Mouse (Mus musculus) neural tube, embryonic 14.5 days (tissue): ENCODE measurements around the gene Kifc3. TPM values are rescaled to one million over a fixed set of nuclear protein-coding genes. Genes with fewer than 3 reads are reported as not detected.

ENCODE experiments used
- ATAC-seq: fragments of 200-750 bp; cut with Nextera tagmentation; 2 replicates; pipeline ENCODE4 v1.8.0; 2017; ENCODE audit warnings: low read depth, mild to moderate bottlenecking, moderate TSS enrichment, moderate library complexity
- H3K27ac ChIP-seq: fragments of 300-500 bp; sonication (generic); 2 replicates; pipeline ENCODE4 v1.5.1; 2014; ENCODE audit warnings: low read depth, mild to moderate bottlenecking, control low read depth, low read length, moderate library complexity, mixed read lengths
- H3K27me3 ChIP-seq: fragments of 300-500 bp; sonication (generic); 2 replicates; pipeline ENCODE4 v1.6.1; 2014; ENCODE audit warnings: low read length; ENCODE audit not compliant: control insufficient read depth, insufficient read depth
- H3K36me3 ChIP-seq: fragments of 300-500 bp; sonication (generic); 2 replicates; pipeline ENCODE4 v1.6.1; 2014; ENCODE audit warnings: low read length, mixed read lengths; ENCODE audit not compliant: control insufficient read depth, insufficient read depth
- H3K4me1 ChIP-seq: fragments of 300-500 bp; sonication (generic); 2 replicates; pipeline ENCODE4 v1.6.1; 2014; ENCODE audit warnings: low read length; ENCODE audit not compliant: control insufficient read depth, insufficient read depth
- H3K4me2 ChIP-seq: fragments of 300-500 bp; sonication (generic); 2 replicates; pipeline ENCODE4 v1.6.1; 2014; ENCODE audit warnings: mild to moderate bottlenecking, low read depth, low read length, control low read depth
- H3K4me3 ChIP-seq: fragments of 300-500 bp; sonication (generic); 2 replicates; pipeline ENCODE4 v1.5.1; 2014; ENCODE audit warnings: low read depth, low read length, control low read depth, mixed read lengths
- H3K9ac ChIP-seq: fragments of 300-500 bp; sonication (generic); replicated peaks from 2 replicates; pipeline ENCODE4 v1.6.1; 2014; ENCODE audit warnings: low read depth, mild to moderate bottlenecking, control low read depth, low read length, mixed read lengths
- H3K9me3 ChIP-seq: fragments of 300-500 bp; sonication (generic); 2 replicates; pipeline ENCODE4 v1.6.1; 2016; ENCODE audit warnings: low read length; ENCODE audit not compliant: control insufficient read depth
- WGBS: fragments of 180-500 bp; shearing (Covaris S2); extraction: QIAGEN DNeasy Blood & Tissue Kit; methylation state at CpG from one replicate; pipeline ENCODE4 v1.1.7; 2014; 5-methylcytosine and 5-hydroxymethylcytosine counted together
- polyA plus RNA-seq: library from polyadenylated mRNA; unstranded; fragments of >200 nt; fragmentation: Nextera tagmentation; extraction: Ambion mirVana; gene quantifications from 2 replicates; pipeline ENCODE4 v1.2.1, GENCODE M21; 2014

Gene Kifc3
- polyA plus RNA-seq: 15.9 and 20.0 TPM in 2 replicates

DNA sequence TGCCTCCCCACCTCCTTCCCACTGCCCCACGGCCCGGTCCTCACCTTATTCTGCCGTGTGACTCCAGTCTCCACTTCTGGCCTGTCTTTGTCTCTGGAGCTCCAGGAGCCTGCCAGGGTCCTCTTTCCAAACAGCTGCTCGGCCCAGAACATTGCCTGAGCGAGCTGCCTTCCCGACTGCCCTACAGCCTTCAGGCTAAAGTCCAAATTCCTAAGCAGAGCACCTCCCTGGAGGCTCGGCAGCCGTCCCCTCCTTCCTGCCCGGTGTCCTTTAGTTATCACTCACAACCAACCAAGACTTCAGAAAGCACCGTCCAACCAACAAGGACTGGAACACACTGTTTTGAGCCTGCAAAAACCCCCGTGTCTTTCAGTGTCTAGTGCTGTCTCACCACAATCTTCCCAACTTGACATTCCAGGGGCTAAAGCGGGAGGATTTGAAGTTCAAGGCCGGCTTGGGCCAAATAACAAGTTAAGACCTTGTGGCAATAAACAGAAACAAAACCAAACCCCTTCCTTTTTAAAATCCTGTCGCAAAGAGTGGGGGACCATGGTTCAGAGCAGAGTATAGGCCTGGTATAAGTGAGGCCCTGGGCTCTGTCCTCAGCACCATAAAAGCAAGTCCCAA is at the start of gene Kifc3:
Kifc3 (minus strand) TSS at position 164 of the 627 bp plus-strand sequence.
- H3K4me1 ChIP-seq: peaks cover 10% of the 10 kb centered on the region; the same call in 1 of the 2 replicates
- ATAC-seq: no peak
- no peaks in the 10 kb centered on the region for H3K9me3 ChIP-seq
- no peak within 1 kb of the TSS for H3K9ac ChIP-seq
- no peaks in the 10 kb centered on the region for H3K27me3 ChIP-seq
- WGBS: 74% methylated on average over 14 of the region's 14 CpGs
- no peaks in the 10 kb centered on the region for H3K36me3 ChIP-seq
- no peak within 1 kb of the TSS for H3K4me2 ChIP-seq
- no peak within 1 kb of the TSS for H3K27ac ChIP-seq
- H3K4me3 ChIP-seq: no peak within 1 kb of the TSS

- Histone ChIP-seq H3K4me3 (no peak overlapping the region), H3K36me3 (no peaks in the 10 kb centered on the region), H3K9ac (no peak overlapping the region), H3K4me1 (no peaks in the 10 kb centered on the region), H3K27ac (no peak overlapping the region), H3K27me3 (no peaks in the 10 kb centered on the region), H3K4me2 (no peak overlapping the region), H3K9me3 (no peaks in the 10 kb centered on the region)
- 75% methylated on average over 9 of the region's 9 CpGs for WGBS
- no peak for ATAC-seq
Measured at GRCm38 (mm10) chr8:95252056-95252455, 49.4 kb upstream of the Kifc3 start.

- H3K9me3 ChIP-seq: no peaks in the 10 kb centered on the region
- H3K4me1 ChIP-seq: peaks cover 5% of the 10 kb centered on the region; the same call in 1 of the 2 replicates
- WGBS: 54% methylated on average over 4 of the region's 4 CpGs
- H3K4me2 ChIP-seq: no peak overlapping the region
- no peak overlapping the region for H3K27ac ChIP-seq
- no peaks in the 10 kb centered on the region for H3K27me3 ChIP-seq
- H3K4me3 ChIP-seq: no peak overlapping the region
- ATAC-seq: no peak
- no peak overlapping the region for H3K9ac ChIP-seq
- H3K36me3 ChIP-seq: no peaks in the 10 kb centered on the region
Measured at GRCm38 (mm10) chr8:95249847-95250246, 47.2 kb upstream of the Kifc3 start.

GRCm38 (mm10) chr8:95247277-95247676 is 44.7 kb upstream of the Kifc3 start:
- 87% methylated on average over 5 of the region's 5 CpGs for WGBS
- Histone ChIP-seq H3K27ac (no peak overlapping the region), H3K27me3 (no peaks in the 10 kb centered on the region)

DNA sequence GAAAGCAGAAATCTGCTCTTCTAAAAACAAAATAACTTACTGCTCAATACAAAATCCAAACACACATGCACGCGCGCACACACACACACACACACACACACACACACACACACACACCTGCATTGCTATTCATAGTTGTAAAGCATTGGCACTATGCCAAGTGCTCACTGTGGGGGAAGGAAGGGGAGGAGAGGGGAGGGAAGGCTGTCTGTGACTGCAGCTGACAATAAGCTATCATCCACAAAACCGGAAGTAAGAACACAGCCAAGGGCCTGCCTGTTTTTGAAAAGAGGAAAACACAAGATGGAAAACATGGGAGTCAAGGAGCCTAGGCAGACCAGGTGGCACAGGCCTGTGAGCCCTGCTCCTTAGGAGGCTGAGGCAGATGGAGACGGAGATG is 42.6 kb upstream of the Kifc3 start:
- Histone ChIP-seq H3K9me3 (no peaks in the 10 kb centered on the region), H3K9ac (no peak overlapping the region), H3K4me3 (no peak overlapping the region), H3K36me3 (no peaks in the 10 kb centered on the region), H3K4me1 (peaks cover 27% of the 10 kb centered on the region), H3K27ac (peak overlapping the region; percentile 93), H3K27me3 (no peaks in the 10 kb centered on the region), H3K4me2 (no peak overlapping the region)
- WGBS: 31% methylated on average over 5 of the region's 5 CpGs
- 0 out of 2 replicates have a peak, but pooled peaks have one; percentile 15 for ATAC-seq

More at GRCm38 (mm10) chr8:95247277-95247676, 44.7 kb upstream of the Kifc3 start:
- Histone ChIP-seq H3K4me1 (peaks cover 21% of the 10 kb centered on the region), H3K36me3 (no peaks in the 10 kb centered on the region), H3K9ac (no peak overlapping the region), H3K4me3 (no peak overlapping the region), H3K9me3 (no peaks in the 10 kb centered on the region), H3K4me2 (no peak overlapping the region)
- no peak for ATAC-seq

DNA sequence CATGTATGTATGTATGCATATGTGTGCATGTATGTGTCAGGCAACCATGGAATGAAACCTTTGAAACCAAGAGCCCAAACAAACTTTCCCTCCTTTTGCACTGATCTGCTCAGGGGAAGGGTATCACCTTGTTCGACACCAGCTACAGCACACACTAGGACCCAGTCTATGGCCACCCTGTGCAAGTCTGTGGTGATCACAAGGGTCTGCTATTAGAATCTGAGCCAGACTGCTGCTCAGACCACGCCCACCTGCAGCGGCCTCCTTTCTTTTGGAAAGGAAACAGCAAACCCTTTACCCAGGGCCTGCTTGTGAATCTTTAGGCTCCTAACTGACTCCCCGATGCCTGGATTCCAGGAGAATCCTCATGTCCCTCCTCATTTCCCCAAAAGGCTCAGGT is 41.2 kb upstream of the Kifc3 start:
- H3K27ac ChIP-seq: peak overlapping the region; percentile 93
- H3K4me2 ChIP-seq: no peak overlapping the region
- H3K27me3 ChIP-seq: no peaks in the 10 kb centered on the region
- H3K36me3 ChIP-seq: no peaks in the 10 kb centered on the region
- H3K9ac ChIP-seq: no peak overlapping the region
- 53% methylated on average over 4 of the region's 4 CpGs for WGBS
- no peaks in the 10 kb centered on the region for H3K9me3 ChIP-seq
- peaks cover 27% of the 10 kb centered on the region for H3K4me1 ChIP-seq
- no peak overlapping the region for H3K4me3 ChIP-seq
- ATAC-seq: peak; percentile 54; the same call in 1 of the 2 replicates

DNA sequence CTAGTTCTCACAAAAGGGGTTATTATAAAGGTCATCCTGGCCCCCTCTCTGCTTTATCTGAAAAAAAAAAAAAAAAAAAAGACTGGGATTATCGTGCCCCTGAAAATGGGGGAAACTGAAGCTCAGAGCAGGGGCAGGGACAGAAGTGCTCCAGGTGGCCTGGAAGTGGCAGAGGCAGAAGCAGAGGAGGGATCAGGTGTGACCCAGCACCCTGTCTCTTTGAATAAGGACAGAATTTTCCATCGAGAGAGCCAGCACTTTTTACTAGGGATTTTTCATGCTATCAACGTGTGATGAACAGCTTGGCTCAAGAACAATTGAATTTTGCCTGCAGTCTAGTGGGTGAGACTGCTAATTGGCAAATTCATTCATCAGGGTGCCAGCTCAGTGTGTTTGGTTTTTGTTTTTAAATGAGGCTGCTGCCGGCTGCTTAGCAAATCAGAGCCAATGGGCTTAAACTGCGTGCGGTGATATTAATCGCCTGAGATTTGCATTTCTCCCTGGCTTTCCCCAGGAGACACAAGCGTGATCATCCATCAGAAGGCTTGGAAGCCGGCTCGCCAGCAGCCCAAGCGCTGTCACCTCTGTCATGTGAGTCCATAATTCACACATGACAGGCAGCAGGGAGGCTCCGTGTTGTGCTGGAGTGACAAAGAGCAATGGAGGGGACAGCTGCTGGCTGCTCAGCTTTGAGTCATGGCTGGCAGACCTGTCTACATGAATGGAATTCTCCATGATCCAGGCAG is 40.4 kb upstream of the Kifc3 start:
- WGBS: 7% methylated on average over 12 of the region's 12 CpGs
- peak; percentile 89 for ATAC-seq
- Histone ChIP-seq H3K4me2 (peak overlapping the region; percentile 5; the same call in 1 of the 2 replicates), H3K4me1 (peaks cover 27% of the 10 kb centered on the region), H3K27ac (peak overlapping the region; percentile 93), H3K27me3 (no peaks in the 10 kb centered on the region), H3K9ac (peak overlapping the region; percentile 50), H3K9me3 (no peaks in the 10 kb centered on the region), H3K36me3 (no peaks in the 10 kb centered on the region), H3K4me3 (no peak overlapping the region)

GRCm38 (mm10) chr8:95242099-95242825 is 39.6 kb upstream of the Kifc3 start:
- Histone ChIP-seq H3K4me3 (no peak overlapping the region), H3K27ac (peak overlapping the region; percentile 93), H3K9ac (no peak overlapping the region), H3K9me3 (no peaks in the 10 kb centered on the region), H3K27me3 (no peaks in the 10 kb centered on the region), H3K4me2 (no peak overlapping the region; the same call in 1 of the 2 replicates), H3K4me1 (peaks cover 27% of the 10 kb centered on the region), H3K36me3 (no peaks in the 10 kb centered on the region)
- ATAC-seq: no peak
- WGBS: 67% methylated on average over 26 of the region's 26 CpGs
